Mouse (Mus musculus) intestine, postnatal 0 days (tissue): ENCODE results near the gene Trim33. TPM values are rescaled to one million over a fixed set of nuclear protein-coding genes. Genes with fewer than 3 reads are reported as not detected.
A peak's percentile ranks its signal among the peaks of the same experiment; 100 is the strongest.

Experiments used
- ATAC-seq: fragments of 200-750 bp; cut with Nextera tagmentation; 2 replicates; pipeline ENCODE4 v1.8.0; 2017; ENCODE audit warnings: mild to moderate bottlenecking, moderate TSS enrichment, moderate library complexity
- H3K27ac ChIP-seq: fragments of 300-500 bp; sonication (generic); 2 replicates; pipeline ENCODE4 v1.5.1; 2014; ENCODE audit warnings: mild to moderate bottlenecking, low read depth, low read length, moderate library complexity
- H3K27me3 ChIP-seq: fragments of 300-500 bp; sonication (generic); replicated peaks from 2 replicates; pipeline ENCODE4 v1.6.1; 2014; ENCODE audit warnings: low read length, mixed read lengths; ENCODE audit not compliant: control insufficient read depth, insufficient read depth
- H3K36me3 ChIP-seq: fragments of 300-500 bp; sonication (generic); 2 replicates; pipeline ENCODE4 v1.6.1; 2014; ENCODE audit warnings: mild to moderate bottlenecking, moderate library complexity; ENCODE audit not compliant: control insufficient read depth, insufficient read depth
- H3K4me1 ChIP-seq: fragments of 300-500 bp; sonication (generic); replicated peaks from 2 replicates; pipeline ENCODE4 v1.6.1; 2014; ENCODE audit warnings: antibody characterized with exemption, low read length, mixed read lengths; ENCODE audit not compliant: control insufficient read depth, insufficient read depth
- H3K4me2 ChIP-seq: fragments of 300-500 bp; sonication (generic); replicated peaks from 2 replicates; pipeline ENCODE4 v1.6.1; 2014; ENCODE audit warnings: low read depth, mild to moderate bottlenecking, moderate library complexity
- H3K4me3 ChIP-seq: fragments of 300-500 bp; sonication (generic); 2 replicates; pipeline ENCODE4 v1.5.1; 2014; ENCODE audit warnings: low read depth, low read length
- H3K9ac ChIP-seq: fragments of 300-500 bp; sonication (generic); 2 replicates; pipeline ENCODE4 v1.6.1; 2014; ENCODE audit warnings: mild to moderate bottlenecking, low read depth, low read length
- H3K9me3 ChIP-seq: fragments of 300-500 bp; sonication (generic); 2 replicates; pipeline ENCODE4 v1.6.1; 2016; ENCODE audit warnings: mixed run types; ENCODE audit not compliant: control insufficient read depth
- CTCF ChIP-seq: sonication (generic); IDR thresholded peaks from 2 replicates; pipeline ENCODE4 v1.5.1; 2016; ENCODE audit warnings: low read depth, mild to moderate bottlenecking, control low read depth, antibody characterized with exemption, moderate library complexity
- WGBS: fragments of 180-500 bp; shearing (Covaris S2); extraction: QIAGEN DNeasy Blood & Tissue Kit; methylation state at CpG from one replicate; pipeline ENCODE4 v1.1.7; 2014; 5-methylcytosine and 5-hydroxymethylcytosine counted together
- polyA plus RNA-seq: library from polyadenylated mRNA; unstranded; fragments of >200 nt; fragmentation: Nextera tagmentation; extraction: Ambion mirVana; gene quantifications from 2 replicates; pipeline ENCODE4 v1.2.1, GENCODE M21; 2015

Trim33 gene
- polyA plus RNA-seq, 1 experiment from 2014 or later, result 7.3 TPM

GRCm38 (mm10) chr3:103393283-103394060 is 114.4 kb downstream of the Trim33 start:
- no peak overlapping the region for H3K4me3 ChIP-seq
- WGBS, result 83% methylated on average over 14 of the region's 14 CpGs
- H3K4me1 ChIP-seq, result no peaks in the 10 kb centered on the region
- ATAC-seq, result no peak
- no peak overlapping the region for H3K27ac ChIP-seq
- no peak overlapping the region for H3K9ac ChIP-seq
- no peak overlapping the region for H3K4me2 ChIP-seq
- 0 out of 2 replicates have a peak, but pooled peaks have one; percentile 23 for TF ChIP-seq CTCF
- H3K36me3 ChIP-seq, result no peaks in the 10 kb centered on the region
- no peaks in the 10 kb centered on the region for H3K27me3 ChIP-seq
- H3K9me3 ChIP-seq, result no peaks in the 10 kb centered on the region

DNA sequence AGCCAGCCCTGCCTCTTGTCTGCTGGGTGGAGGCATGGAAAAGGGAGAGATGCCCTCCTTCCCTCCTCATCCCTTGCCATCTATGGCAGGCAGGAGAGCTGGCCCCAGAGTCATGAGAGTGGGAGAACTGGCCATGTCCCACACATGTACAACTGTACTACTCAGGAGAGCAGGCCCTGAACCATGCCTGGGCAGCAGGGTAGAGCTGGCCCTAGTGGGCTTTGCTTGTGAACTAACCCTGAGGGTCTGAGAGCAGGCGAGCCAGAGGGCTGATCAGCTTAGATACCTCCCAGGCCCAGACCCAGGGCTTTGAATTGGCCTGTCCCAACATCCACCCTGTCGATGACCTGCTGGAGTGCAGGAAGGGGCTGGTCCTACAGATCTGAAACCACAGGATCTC is 115.0 kb downstream of the Trim33 start:
- Histone ChIP-seq H3K4me1 (no peaks in the 10 kb centered on the region), H3K36me3 (no peaks in the 10 kb centered on the region), H3K4me2 (no peak overlapping the region), H3K27ac (no peak overlapping the region), H3K27me3 (no peaks in the 10 kb centered on the region), H3K4me3 (no peak overlapping the region), H3K9me3 (no peaks in the 10 kb centered on the region), H3K9ac (no peak overlapping the region)
- 65% methylated on average over 2 of the region's 2 CpGs for WGBS
- no peak for TF ChIP-seq CTCF
- no peak for ATAC-seq

DNA sequence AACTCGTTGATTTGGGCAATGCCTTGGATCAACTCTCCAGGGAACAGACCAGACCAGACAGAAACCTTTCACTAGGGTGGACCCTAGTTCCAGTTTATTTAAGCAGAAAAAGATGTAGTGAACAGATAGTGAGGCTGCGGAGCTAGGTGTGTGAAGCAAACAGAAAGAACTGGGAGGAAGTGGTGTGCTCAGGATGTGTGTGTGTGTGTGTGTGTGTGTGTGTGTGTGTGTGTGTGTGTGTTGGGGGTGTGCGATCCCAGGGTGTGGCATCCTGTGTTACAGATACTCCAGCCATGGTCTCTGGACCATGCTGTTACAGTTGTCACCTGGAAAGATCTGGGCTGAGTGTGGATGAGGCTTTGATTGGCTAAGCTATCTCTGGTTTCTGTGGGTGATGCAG is 118.4 kb downstream of the Trim33 start:
- Histone ChIP-seq H3K27me3 (no peaks in the 10 kb centered on the region), H3K9ac (no peak overlapping the region), H3K4me3 (no peak overlapping the region), H3K9me3 (no peaks in the 10 kb centered on the region), H3K4me2 (no peak overlapping the region), H3K27ac (no peak overlapping the region), H3K4me1 (no peaks in the 10 kb centered on the region), H3K36me3 (no peaks in the 10 kb centered on the region)
- no peak for ATAC-seq
- TF ChIP-seq CTCF, result no peak
- 65% methylated on average over 3 of the region's 3 CpGs for WGBS

GRCm38 (mm10) chr3:103400807-103401206 is 121.7 kb downstream of the Trim33 start:
- H3K9me3 ChIP-seq, result no peaks in the 10 kb centered on the region
- H3K27ac ChIP-seq, result no peak overlapping the region
- no peaks in the 10 kb centered on the region for H3K4me1 ChIP-seq
- no peak overlapping the region for H3K4me2 ChIP-seq
- H3K4me3 ChIP-seq, result no peak overlapping the region
- 85% methylated on average over 6 of the region's 6 CpGs for WGBS
- ATAC-seq, result no peak
- H3K9ac ChIP-seq, result no peak overlapping the region
- no peak for TF ChIP-seq CTCF
- no peaks in the 10 kb centered on the region for H3K27me3 ChIP-seq
- H3K36me3 ChIP-seq, result no peaks in the 10 kb centered on the region

DNA sequence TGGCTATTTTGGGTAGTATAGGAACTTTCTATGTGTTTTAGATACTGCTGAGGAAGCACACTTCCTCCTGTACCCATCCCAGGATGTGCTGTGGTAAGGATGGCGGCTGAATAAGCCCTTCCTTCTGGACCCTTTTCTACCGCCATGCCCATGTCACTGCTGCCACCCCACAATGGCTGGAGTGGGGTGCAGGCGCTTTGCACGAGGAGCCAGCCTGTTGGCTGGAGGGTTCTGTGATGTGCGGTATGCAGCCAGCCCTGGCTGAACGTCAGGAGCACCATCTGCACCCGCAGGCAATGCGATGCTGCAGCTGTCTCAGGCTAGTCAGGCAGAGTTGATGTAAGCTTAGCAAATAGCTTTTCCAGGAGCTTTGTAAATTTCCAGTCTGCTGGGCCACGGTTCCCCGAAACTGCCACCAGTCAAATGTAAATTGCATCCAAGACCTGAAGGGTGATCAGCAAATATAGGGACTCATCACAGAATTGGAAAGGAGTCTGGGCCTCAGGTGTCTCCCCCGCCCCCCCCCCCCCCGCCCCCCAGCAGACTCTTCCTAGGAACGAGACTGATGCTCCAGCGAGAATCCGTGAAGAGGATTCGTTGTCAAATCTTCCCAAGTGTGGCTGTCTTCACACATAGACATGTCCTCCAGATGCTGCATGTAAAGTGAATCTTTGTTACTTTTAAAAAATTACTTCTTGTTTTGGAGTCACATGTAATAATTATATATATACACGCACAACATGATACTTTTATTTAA is 122.4 kb downstream of the Trim33 start:
- no peaks in the 10 kb centered on the region for H3K4me1 ChIP-seq
- H3K4me2 ChIP-seq, result no peak overlapping the region
- no peak for ATAC-seq
- no peaks in the 10 kb centered on the region for H3K9me3 ChIP-seq
- H3K27ac ChIP-seq, result no peak overlapping the region
- H3K9ac ChIP-seq, result no peak overlapping the region
- no peaks in the 10 kb centered on the region for H3K27me3 ChIP-seq
- no peaks in the 10 kb centered on the region for H3K36me3 ChIP-seq
- no peak for TF ChIP-seq CTCF
- 57% methylated on average over 17 of the region's 17 CpGs for WGBS
- H3K4me3 ChIP-seq, result no peak overlapping the region

DNA sequence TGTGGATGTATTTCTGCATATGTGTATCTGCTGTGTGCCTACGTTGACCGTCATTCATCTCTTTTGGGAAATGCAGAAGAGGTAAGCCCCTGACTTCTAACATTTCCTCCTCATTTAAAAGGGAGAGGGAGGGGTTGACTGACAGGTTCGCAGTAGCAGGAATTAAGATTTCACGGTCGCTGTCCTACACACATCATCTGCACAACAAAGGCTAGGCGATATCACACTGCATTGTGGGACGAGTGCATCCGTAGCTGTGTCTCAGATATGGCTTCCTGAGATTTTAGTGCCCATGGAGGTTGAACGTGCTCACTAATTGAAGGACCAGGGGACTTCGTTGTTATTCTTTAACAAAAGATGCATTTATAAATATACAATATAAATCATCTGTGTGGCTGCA is 123.1 kb downstream of the Trim33 start:
- Histone ChIP-seq H3K27ac (no peak overlapping the region), H3K4me1 (no peaks in the 10 kb centered on the region), H3K4me2 (no peak overlapping the region), H3K27me3 (no peaks in the 10 kb centered on the region), H3K9ac (no peak overlapping the region), H3K36me3 (no peaks in the 10 kb centered on the region), H3K9me3 (no peaks in the 10 kb centered on the region), H3K4me3 (no peak overlapping the region)
- ATAC-seq, result no peak
- no peak for TF ChIP-seq CTCF
- 64% methylated on average over 10 of the region's 10 CpGs for WGBS
